In genomic region chr3:85368354-85369120, GRCm38 (mm10) we compare ENCODE assay signal across 8 mouse cellular contexts.
DNase-seq lines count a peak whose midpoint lies in the region; ATAC-seq and TF ChIP-seq lines count a peak whose summit lies in the region.

No protein-coding gene starts in this region.

- no peak overlapping the region for H3K4me3 ChIP-seq in forebrain, postnatal 0 days (ENCODE audit: low read depth, low read length)
- no peak overlapping the region for H3K4me3 ChIP-seq in forebrain, embryonic 14.5 days (ENCODE audit: low read depth, low read length)
- no peak overlapping the region for H3K4me3 ChIP-seq in lung, postnatal 0 days (ENCODE audit: low read depth, low read length)
- no peak overlapping the region for H3K4me3 ChIP-seq in lung, adult 2 months (replicated peaks; ENCODE audit: extremely low read depth, low read depth, low read length)

- no peak for TF ChIP-seq POLR2A in lung, adult 2 months (IDR thresholded peaks at IDR 0.05; ENCODE audit: borderline replicate concordance, extremely low read depth, low read depth, low read length)

- no peak overlapping the region for H3K4me2 ChIP-seq in forebrain, postnatal 0 days (ENCODE audit: low read depth)
- no peak overlapping the region for H3K4me2 ChIP-seq in forebrain, embryonic 14.5 days (ENCODE audit: low read length)
- H3K4me2 ChIP-seq in lung, postnatal 0 days (replicated peaks; ENCODE audit: low read depth, low read length): no peak overlapping the region

- H3K36me3 ChIP-seq in forebrain, postnatal 0 days (ENCODE audit: insufficient read depth): no peaks in the 10 kb centered on the region
- no peaks in the 10 kb centered on the region for H3K36me3 ChIP-seq in forebrain, embryonic 14.5 days (ENCODE audit: control insufficient read depth, insufficient read depth, low read length)
- no peaks in the 10 kb centered on the region for H3K36me3 ChIP-seq in lung, postnatal 0 days (ENCODE audit: insufficient read depth, low read length)

- H3K27ac ChIP-seq in forebrain, postnatal 0 days (ENCODE audit: low read depth, low read length): peak overlapping the region; percentile 64
- H3K27ac ChIP-seq in forebrain, embryonic 14.5 days (ENCODE audit: low read depth, low read length): no peak overlapping the region
- H3K27ac ChIP-seq in lung, postnatal 0 days (ENCODE audit: low read length): no peak overlapping the region

- peaks cover 6% of the 10 kb centered on the region; the same call in 1 of the 2 replicates for H3K4me1 ChIP-seq in forebrain, postnatal 0 days (ENCODE audit: insufficient read depth)
- H3K4me1 ChIP-seq in forebrain, embryonic 14.5 days (ENCODE audit: control insufficient read depth, insufficient read depth, low read length): no peaks in the 10 kb centered on the region
- no peaks in the 10 kb centered on the region for H3K4me1 ChIP-seq in lung, postnatal 0 days (ENCODE audit: insufficient read depth, low read depth, low read length)
- H3K4me1 ChIP-seq in lung, adult 2 months (ENCODE audit: control insufficient read depth, insufficient read depth, low read length): no peaks in the 10 kb centered on the region; the same call in 1 of the 2 replicates

- no peak for TF ChIP-seq CTCF in forebrain, postnatal 0 days (IDR thresholded peaks at IDR 0.05; ENCODE audit: low read depth)
- TF ChIP-seq CTCF in lung, postnatal 0 days (IDR thresholded peaks at IDR 0.05): no peak
- no peak for TF ChIP-seq CTCF in lung, adult 2 months (IDR thresholded peaks at IDR 0.05; ENCODE audit: insufficient read depth, low read length)

- peak; percentile 54 for DNase-seq in forebrain, postnatal 0 days
- no peak for DNase-seq in forebrain, embryonic 14.5 days (ENCODE audit: low spot score)
- peak; percentile 21 for DNase-seq in lung, postnatal 0 days (ENCODE audit: low spot score)
- no peak for DNase-seq in lung, adult 2 months
- DNase-seq in layer of hippocampus, postnatal 10 days (ENCODE audit: low spot score in 2 of 2): peak; percentile 38 to 59
- peak; percentile 78 to 87 for DNase-seq in right cerebral cortex, postnatal 36 days (ENCODE audit: low spot score in 2 of 2)
- DNase-seq in urinary bladder, postnatal 4 days (ENCODE audit: low spot score in 2 of 2): no peak
- DNase-seq in gastrocnemius, adult 8-10 months (ENCODE audit: low spot score in 2 of 2): no peak

- no peak overlapping the region for H3K9ac ChIP-seq in forebrain, postnatal 0 days
- no peak overlapping the region for H3K9ac ChIP-seq in forebrain, embryonic 14.5 days (ENCODE audit: low read length)
- no peak overlapping the region for H3K9ac ChIP-seq in lung, postnatal 0 days (replicated peaks; ENCODE audit: low read depth)

- ATAC-seq in forebrain, postnatal 0 days: peak; percentile 81
- ATAC-seq in forebrain, embryonic 14.5 days: no peak
- ATAC-seq in lung, postnatal 0 days: no peak

- no peak for TF ChIP-seq EP300 in lung, postnatal 0 days (IDR thresholded peaks at IDR 0.05)

- no peaks in the 10 kb centered on the region for H3K27me3 ChIP-seq in forebrain, postnatal 0 days (ENCODE audit: insufficient read depth, low read length)
- no peaks in the 10 kb centered on the region for H3K27me3 ChIP-seq in forebrain, embryonic 14.5 days (replicated peaks; ENCODE audit: control insufficient read depth, insufficient read depth, low read length)
- no peaks in the 10 kb centered on the region for H3K27me3 ChIP-seq in lung, postnatal 0 days (replicated peaks; ENCODE audit: insufficient read depth, low read length)

- WGBS in forebrain, postnatal 0 days: 54% methylated on average over 16 of the region's 16 CpGs
- 82% methylated on average over 16 of the region's 16 CpGs for WGBS in forebrain, embryonic 14.5 days
- WGBS in lung, postnatal 0 days: 50% methylated on average over 16 of the region's 16 CpGs
- WGBS in lung, adult 2 months: 52% methylated on average over 16 of the region's 16 CpGs

- no peaks in the 10 kb centered on the region for H3K9me3 ChIP-seq in forebrain, postnatal 0 days (ENCODE audit: low read length)
- H3K9me3 ChIP-seq in forebrain, embryonic 14.5 days (replicated peaks; ENCODE audit: control insufficient read depth, low read length): no peaks in the 10 kb centered on the region
- H3K9me3 ChIP-seq in lung, postnatal 0 days (ENCODE audit: low read length): no peaks in the 10 kb centered on the region

Comparison
In these comparisons a context has a peak if more than half of its experiments do, and no peak if none do; other contexts are left out.
1. DNase-seq: peak in forebrain, postnatal 0 days (single experiment), lung, postnatal 0 days (single experiment), layer of hippocampus, postnatal 10 days (2 of 2) and right cerebral cortex, postnatal 36 days (2 of 2); none in forebrain, embryonic 14.5 days (single experiment), lung, adult 2 months (single experiment), urinary bladder, postnatal 4 days (0 of 2) and gastrocnemius, adult 8-10 months (0 of 2).